Mouse (Mus musculus) stomach, adult 2 months (tissue): Measurements from ENCODE around the gene Hgfac. TPM values are rescaled to one million over a fixed set of nuclear protein-coding genes. Genes with fewer than 3 reads are reported as not detected.

Experiments used
- polyA plus RNA-seq: library from polyadenylated mRNA; depleted of rRNA; stranded (reverse); fragments of >200 nt; gene quantifications from 2 replicates; pipeline ENCODE4 v1.2.3, GENCODE M21; 2012; rRNA removed

Gene Hgfac
- polyA plus RNA-seq = 37.5 and 62.4 TPM in 2 replicates

DNA sequence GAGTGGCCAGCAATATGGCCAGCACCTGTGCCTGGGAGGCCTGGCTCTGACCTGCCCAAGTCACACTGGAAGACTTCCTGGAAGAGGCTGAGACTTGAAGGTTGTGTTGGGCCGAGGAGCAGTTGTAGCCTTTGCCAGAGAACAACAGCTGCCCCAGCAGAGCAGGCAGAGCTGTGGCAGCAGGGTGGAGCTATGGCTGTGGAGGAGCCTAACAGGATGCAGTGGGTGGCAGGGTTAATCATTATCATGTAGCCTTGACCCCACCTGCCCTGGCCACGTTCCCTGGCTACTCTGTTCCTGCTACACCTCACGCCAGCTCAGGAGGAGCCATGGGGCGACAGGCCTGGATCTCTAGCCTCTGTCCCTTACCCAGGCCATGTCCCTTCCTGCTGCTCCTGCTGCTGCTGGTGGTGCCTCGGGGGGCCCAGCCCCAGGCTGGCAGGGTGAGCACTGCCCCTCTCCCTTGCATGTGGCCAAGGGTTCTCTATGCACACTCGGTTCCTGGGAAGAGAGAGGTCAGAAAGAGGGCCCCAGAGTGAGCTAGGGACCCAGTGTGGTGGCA, at the start of gene Hgfac:
TSS of gene Hgfac (plus strand) at position 242 of the 562 bp plus-strand sequence.

DNA sequence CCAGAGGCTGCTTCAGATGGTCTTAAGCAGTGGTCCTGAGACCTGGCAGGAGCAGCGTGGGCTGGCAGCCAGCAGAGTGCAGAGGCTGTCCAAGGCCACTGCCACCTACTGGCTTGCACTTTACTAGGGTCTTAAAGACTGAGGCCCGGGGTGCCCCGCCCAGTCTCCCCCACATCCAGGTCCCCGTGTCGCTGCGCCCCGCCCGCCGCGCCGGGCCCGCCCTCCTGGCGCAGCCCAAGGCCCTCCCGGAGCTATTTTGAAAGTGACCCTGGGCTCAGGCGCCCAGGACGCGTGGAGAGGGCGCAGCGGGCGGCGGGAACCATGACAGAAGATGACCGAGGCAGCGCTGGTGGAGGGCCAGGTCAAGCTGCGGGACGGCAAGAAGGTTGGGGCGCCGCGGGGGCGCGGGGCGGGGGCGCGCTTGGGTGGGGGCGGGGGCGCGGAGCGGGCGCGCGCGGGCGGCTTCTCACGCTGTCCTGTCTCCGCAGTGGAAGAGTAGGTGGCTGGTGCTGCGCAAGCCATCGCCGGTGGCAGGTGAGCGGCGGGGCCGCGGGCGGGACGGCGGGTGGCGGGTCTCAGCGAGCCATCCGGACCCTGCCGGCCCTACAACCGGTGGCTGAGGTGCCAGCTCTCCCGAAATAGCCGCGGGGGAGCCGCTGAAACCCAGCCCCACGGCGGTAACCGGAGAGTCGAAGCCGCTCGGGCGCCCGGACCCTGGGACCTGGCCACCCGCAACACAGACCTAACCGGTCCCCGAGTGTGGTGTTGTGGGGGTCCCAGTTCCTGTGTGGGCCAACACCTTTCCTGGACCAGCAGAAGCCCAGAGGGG, 15.5 kb downstream of the Hgfac start, which contains the start of gene Dok7:
TSS of gene Dok7 (plus strand) at position 163 of the 829 bp plus-strand sequence.

Other genes starting within 250 kb of the Hgfac start
- 1.7 and 2.6 TPM in 2 replicates for gene Msantd1, start 133.5 kb upstream of the Hgfac start, polyA plus RNA-seq
- 17.8 and 18.9 TPM in 2 replicates for gene Rgs12, start 92.1 kb upstream of the Hgfac start, polyA plus RNA-seq
- gene Dok7, start 15.3 kb downstream of the Hgfac start, polyA plus RNA-seq = 1.9 and 3.1 TPM in 2 replicates
- 13.7 and 19.0 TPM in 2 replicates for gene Lrpap1, start 64.3 kb downstream of the Hgfac start, polyA plus RNA-seq
- 0.24 and 0.31 TPM in 2 replicates for gene Adra2c, start 236.8 kb downstream of the Hgfac start, polyA plus RNA-seq